11 mouse cellular contexts compared by ENCODE assay signal in the genomic region with DNA sequence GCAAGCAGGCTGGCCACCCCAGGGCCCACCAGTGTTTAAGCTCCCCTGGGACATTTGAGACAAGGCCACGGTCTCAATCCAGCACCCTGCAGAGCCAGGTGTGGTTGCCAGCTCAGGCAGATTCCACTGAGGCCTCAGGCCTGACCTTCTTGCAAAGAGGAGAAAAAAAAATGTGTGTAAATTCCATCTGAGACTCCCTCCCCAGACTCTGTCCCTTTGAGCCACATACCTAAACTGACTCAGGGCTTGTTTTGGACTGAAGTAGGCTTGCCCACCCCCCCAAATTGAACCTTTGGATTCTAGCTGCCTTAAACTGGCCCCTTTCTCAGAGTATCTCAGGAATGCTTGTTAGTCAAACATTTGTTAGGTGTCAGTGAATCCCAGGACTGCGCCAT. TPM values are rescaled to one million over a fixed set of nuclear protein-coding genes. Genes with fewer than 3 reads are reported as not detected.
DNase-seq lines count a peak whose midpoint lies in the region; ATAC-seq and TF ChIP-seq lines count a peak whose summit lies in the region.
"Had no signal": no experiment of that assay in that cellular context is flagged by ENCODE, and none has a peak within 500 bp of the region (broad histone marks: within the 10 kb centered on the region; RNA-seq: fewer than 3 reads in every experiment).

No protein-coding gene starts in this region.

- ATAC-seq in hindbrain, embryonic 13.5 days (ENCODE audit: low FRiP score) = no peak
- no peak for ATAC-seq in hindbrain, embryonic 14.5 days (ENCODE audit: low FRiP score)
- no peak for ATAC-seq in embryonic facial prominence, embryonic 12.5 days (ENCODE audit: insufficient number of reproducible peaks, insufficient read depth, low FRiP score, low TSS enrichment)
- ATAC-seq: inflammation-experienced regulatory T-cells, adult 6 months had no signal

- H3K4me3 ChIP-seq in hindbrain, embryonic 13.5 days = no peak overlapping the region
- no peak overlapping the region for H3K4me3 ChIP-seq in hindbrain, embryonic 14.5 days (replicated peaks; ENCODE audit: low read length)
- H3K4me3 ChIP-seq in ES-E14 (ENCODE audit: insufficient read depth in 1 of 2, low read depth in 1 of 2, low read length in 2 of 2, poor library complexity in 1 of 2, severe bottlenecking in 1 of 2) = 0 out of 4 replicates have a peak overlapping the region, but pooled peaks of 1 of the 2 experiments have one; percentile 6
- no peak overlapping the region for H3K4me3 ChIP-seq in embryonic facial prominence, embryonic 12.5 days
- H3K4me3 ChIP-seq in limb, embryonic 10.5 days = no peak overlapping the region
- H3K4me3 ChIP-seq: left cerebral cortex, adult 2 months; neural tube, embryonic 15.5 days had no signal

- no peak overlapping the region for H3K4me2 ChIP-seq in hindbrain, embryonic 13.5 days
- H3K4me2 ChIP-seq in hindbrain, embryonic 14.5 days (replicated peaks) = no peak overlapping the region
- H3K4me2 ChIP-seq in embryonic facial prominence, embryonic 12.5 days (replicated peaks) = no peak overlapping the region
- H3K4me2 ChIP-seq: neural tube, embryonic 15.5 days had no signal

- no peaks in the 10 kb centered on the region for H3K27me3 ChIP-seq in hindbrain, embryonic 13.5 days
- H3K27me3 ChIP-seq in hindbrain, embryonic 14.5 days (ENCODE audit: control insufficient read depth, insufficient read depth, low read length) = no peaks in the 10 kb centered on the region
- H3K27me3 ChIP-seq in embryonic facial prominence, embryonic 12.5 days = no peaks in the 10 kb centered on the region
- H3K27me3 ChIP-seq in limb, embryonic 10.5 days (ENCODE audit: low read depth, poor library complexity, severe bottlenecking) = 0 out of 2 replicates have a peak, but pooled peaks cover 6% of the 10 kb centered on the region
- H3K27me3 ChIP-seq: neural tube, embryonic 15.5 days had no signal

- DNase-seq in hindbrain, embryonic 14.5 days (ENCODE audit: low spot score) = no peak
- DNase-seq in ES-E14 (ENCODE audit: low read depth, low spot score) = no peak
- no peak for DNase-seq in limb, embryonic 10.5 days (ENCODE audit: low spot score)
- DNase-seq in cerebellum, postnatal 10 days = no peak
- DNase-seq in right cerebral cortex, postnatal 25 days = no peak
- DNase-seq: gastrocnemius, postnatal 36 days had no signal

- H3K4me1 ChIP-seq in hindbrain, embryonic 13.5 days (replicated peaks) = peaks cover 44% of the 10 kb centered on the region
- peaks cover 31% of the 10 kb centered on the region for H3K4me1 ChIP-seq in hindbrain, embryonic 14.5 days (replicated peaks; ENCODE audit: control insufficient read depth, insufficient read depth, low read length)
- peaks cover 7 to 20% of the 10 kb centered on the region in 2 experiments; a peak in 3 of 4 replicates for H3K4me1 ChIP-seq in ES-E14 (ENCODE audit: control insufficient read depth in 2 of 2, insufficient read depth in 2 of 2, low read length in 2 of 2, poor library complexity in 1 of 2)
- peaks cover 47% of the 10 kb centered on the region for H3K4me1 ChIP-seq in embryonic facial prominence, embryonic 12.5 days
- H3K4me1 ChIP-seq in limb, embryonic 10.5 days = peaks cover 67% of the 10 kb centered on the region

- in situ Hi-C loops in ES-E14 (cut with MboI; ENCODE audit: low sequenced_read_pairs in 2 of 2, unreplicated experiment in 2 of 2) = no loop called here

- peaks cover 7% of the 10 kb centered on the region for H3K36me3 ChIP-seq in hindbrain, embryonic 13.5 days
- peaks cover 7% of the 10 kb centered on the region for H3K36me3 ChIP-seq in hindbrain, embryonic 14.5 days (replicated peaks; ENCODE audit: control insufficient read depth, insufficient read depth)
- peaks cover 7% of the 10 kb centered on the region for H3K36me3 ChIP-seq in ES-E14 (ENCODE audit: control insufficient read depth, insufficient read depth, low read length, poor library complexity, severe bottlenecking)
- peaks cover 5% of the 10 kb centered on the region for H3K36me3 ChIP-seq in embryonic facial prominence, embryonic 12.5 days
- peaks cover 8% of the 10 kb centered on the region for H3K36me3 ChIP-seq in limb, embryonic 10.5 days

- WGBS in hindbrain, embryonic 13.5 days = 53% methylated on average over 2 of the region's 2 CpGs
- WGBS in hindbrain, embryonic 14.5 days = 54% methylated on average over 2 of the region's 2 CpGs
- WGBS in embryonic facial prominence, embryonic 12.5 days = 32% methylated on average over 2 of the region's 2 CpGs
- 29% methylated on average over 2 of the region's 2 CpGs for WGBS in limb, embryonic 10.5 days

- H3K9ac ChIP-seq in hindbrain, embryonic 13.5 days = no peak overlapping the region; the same call in 1 of the 2 replicates
- H3K9ac ChIP-seq in hindbrain, embryonic 14.5 days = no peak overlapping the region
- no peak overlapping the region for H3K9ac ChIP-seq in ES-E14 (ENCODE audit: insufficient read depth, low read depth, low read length, poor library complexity, severe bottlenecking)
- H3K9ac ChIP-seq in embryonic facial prominence, embryonic 12.5 days = no peak overlapping the region
- H3K9ac ChIP-seq: neural tube, embryonic 15.5 days had no signal

- 0 out of 2 replicates have a peak overlapping the region, but pooled peaks have one; percentile 23 for H3K27ac ChIP-seq in hindbrain, embryonic 13.5 days
- no peak overlapping the region for H3K27ac ChIP-seq in hindbrain, embryonic 14.5 days
- peak overlapping the region; percentile 20; the same call in 1 of the 2 replicates for H3K27ac ChIP-seq in ES-E14 (ENCODE audit: insufficient read depth, low read depth, low read length, poor library complexity, severe bottlenecking)
- peak overlapping the region; percentile 18; the same call in 1 of the 2 replicates for H3K27ac ChIP-seq in embryonic facial prominence, embryonic 12.5 days
- H3K27ac ChIP-seq in limb, embryonic 10.5 days = peak overlapping the region; percentile 50
- H3K27ac ChIP-seq: left cerebral cortex, adult 2 months; neural tube, embryonic 15.5 days had no signal

- no peaks in the 10 kb centered on the region for H3K9me3 ChIP-seq in hindbrain, embryonic 13.5 days
- no peaks in the 10 kb centered on the region for H3K9me3 ChIP-seq in hindbrain, embryonic 14.5 days (ENCODE audit: control insufficient read depth, low read length)
- H3K9me3 ChIP-seq in ES-E14 (ENCODE audit: control insufficient read depth, insufficient read depth, low read depth, low read length) = no peaks in the 10 kb centered on the region
- no peaks in the 10 kb centered on the region for H3K9me3 ChIP-seq in embryonic facial prominence, embryonic 12.5 days
- H3K9me3 ChIP-seq in limb, embryonic 10.5 days (replicated peaks) = no peaks in the 10 kb centered on the region
- H3K9me3 ChIP-seq: neural tube, embryonic 15.5 days had no signal

TF ChIP-seq in ES-E14, 5 proteins besides CTCF, POLR2A, EP300 and RAD21:
- TF ChIP-seq HCFC1 (IDR thresholded peaks at IDR 0.05; ENCODE audit: borderline replicate concordance, insufficient read depth, low read length) = no peak
- 0 out of 2 replicates have a peak, but pooled peaks have one; percentile 47 for TF ChIP-seq ZNF384 (IDR thresholded peaks at IDR 0.05; ENCODE audit: low read depth, low read length)
TF ChIP-seq in ES-E14: peak in this region for 1.

RNA-seq across cellular contexts. Expression of gene Amotl2, which starts 1.0 kb away (rescaled TPM):
- 64.7 and 67.3 TPM in 2 replicates for polyA plus RNA-seq in hindbrain, embryonic 13.5 days (2015; fragmentation: Nextera tagmentation; extraction: Ambion mirVana)
- polyA plus RNA-seq in hindbrain, embryonic 14.5 days (2014; fragmentation: Nextera tagmentation; extraction: Ambion mirVana) = 54.1 and 56.8 TPM in 2 replicates
- total RNA-seq in ES-E14 (2012; rRNA removed) = 103 and 161 TPM in 2 replicates
- 79.5 and 80.6 TPM in 2 replicates for polyA plus RNA-seq in embryonic facial prominence, embryonic 12.5 days (2016; fragmentation: Nextera tagmentation; extraction: Ambion mirVana)
- polyA plus RNA-seq in limb, embryonic 10.5 days (2016; fragmentation: Nextera tagmentation; extraction: Ambion mirVana) = 41.6 and 49.1 TPM in 2 replicates
